Comparison of ENCODE assay signal across 9 mouse cellular contexts in genomic region chr2:92608810-92609581, GRCm38 (mm10). TPM values are rescaled to one million over a fixed set of nuclear protein-coding genes. Genes with fewer than 3 reads are reported as not detected.
DNase-seq lines count a peak whose midpoint lies in the region; ATAC-seq and TF ChIP-seq lines count a peak whose summit lies in the region.
"Had no signal": no experiment of that assay in that cellular context is flagged by ENCODE, and none has a peak within 500 bp of the region (broad histone marks: within the 10 kb centered on the region; RNA-seq: fewer than 3 reads in every experiment).

No protein-coding gene starts in this region.

- no peak overlapping the region for H3K27ac ChIP-seq in midbrain, embryonic 11.5 days (ENCODE audit: low read depth, low read length)
- no peak overlapping the region for H3K27ac ChIP-seq in stomach, postnatal 0 days (replicated peaks)
- H3K27ac ChIP-seq: heart, embryonic 15.5 days had no signal

- ATAC-seq in common myeloid progenitor, adult 5-6 weeks (replicated peaks; ENCODE audit: low read depth, poor library complexity, severe bottlenecking), result peak; percentile 67
- ATAC-seq in midbrain, embryonic 11.5 days (ENCODE audit: low FRiP score), result 0 out of 2 replicates have a peak, but pooled peaks have one; percentile 27
- ATAC-seq in stomach, postnatal 0 days (ENCODE audit: low FRiP score, low TSS enrichment), result no peak

- no peak overlapping the region for H3K4me3 ChIP-seq in midbrain, embryonic 11.5 days (ENCODE audit: low read depth, low read length)
- H3K4me3 ChIP-seq in stomach, postnatal 0 days (ENCODE audit: low read depth, low read length), result no peak overlapping the region
- H3K4me3 ChIP-seq: heart, embryonic 15.5 days had no signal

- DNase-seq in gastrocnemius, adult 18-20 months (ENCODE audit: low spot score), result peak; percentile 54
- DNase-seq in gastrocnemius, postnatal 36 days, result no peak
- DNase-seq in MEL-GATA-1-ER (ENCODE audit: extremely low read depth, low read depth), result peak; percentile 45
- DNase-seq in heart, postnatal 4 days, result peak; percentile 64
- peak; percentile 76 for DNase-seq in left cerebral cortex, adult 18-20 months (ENCODE audit: low spot score in 2 of 2)
- peak; percentile 98 for DNase-seq in midbrain, embryonic 11.5 days (ENCODE audit: low spot score, missing footprints)
- DNase-seq in stomach, postnatal 0 days (ENCODE audit: low spot score), result peak; percentile 47

- H3K36me3 ChIP-seq in midbrain, embryonic 11.5 days (ENCODE audit: control insufficient read depth, insufficient read depth, low read length), result no peaks in the 10 kb centered on the region
- H3K36me3 ChIP-seq in stomach, postnatal 0 days (ENCODE audit: control insufficient read depth, insufficient read depth, low read length), result no peaks in the 10 kb centered on the region
- H3K36me3 ChIP-seq: heart, embryonic 15.5 days had no signal

- WGBS in midbrain, embryonic 11.5 days, result 46% methylated on average over 4 of the region's 4 CpGs
- 52% methylated on average over 4 of the region's 4 CpGs for WGBS in stomach, postnatal 0 days

- TF ChIP-seq EP300 in stomach, postnatal 0 days (optimal IDR thresholded peaks at IDR 0.05), result no peak

- intact Hi-C loops in gastrocnemius, postnatal 36 days (cut with DNase I), result loop anchor here (1.0 kb wide), 1 partner anchor 201 kb away; no protein-coding TSS in a partner anchor

- H3K4me1 ChIP-seq in midbrain, embryonic 11.5 days (ENCODE audit: control insufficient read depth, insufficient read depth, low read length), result peaks cover 3% of the 10 kb centered on the region; the same call in 1 of the 2 replicates
- H3K4me1 ChIP-seq in stomach, postnatal 0 days (replicated peaks; ENCODE audit: control insufficient read depth, insufficient read depth), result no peaks in the 10 kb centered on the region
- H3K4me1 ChIP-seq: heart, embryonic 15.5 days had no signal

- H3K4me2 ChIP-seq in midbrain, embryonic 11.5 days, result no peak overlapping the region
- H3K4me2 ChIP-seq in stomach, postnatal 0 days (replicated peaks; ENCODE audit: low read depth), result no peak overlapping the region
- H3K4me2 ChIP-seq: heart, embryonic 15.5 days had no signal

- H3K9ac ChIP-seq in midbrain, embryonic 11.5 days (ENCODE audit: low read length), result no peak overlapping the region
- H3K9ac ChIP-seq in stomach, postnatal 0 days (ENCODE audit: low read length), result no peak overlapping the region
- H3K9ac ChIP-seq: heart, embryonic 15.5 days had no signal

- no peaks in the 10 kb centered on the region for H3K9me3 ChIP-seq in midbrain, embryonic 11.5 days (ENCODE audit: control insufficient read depth, low read length)
- H3K9me3 ChIP-seq in stomach, postnatal 0 days (ENCODE audit: control insufficient read depth, low read length), result no peaks in the 10 kb centered on the region
- H3K9me3 ChIP-seq: heart, embryonic 15.5 days had no signal

- peak; percentile 92 for TF ChIP-seq CTCF in stomach, postnatal 0 days (IDR thresholded peaks at IDR 0.05; ENCODE audit: low read depth)

- no peaks in the 10 kb centered on the region for H3K27me3 ChIP-seq in midbrain, embryonic 11.5 days (ENCODE audit: control insufficient read depth, insufficient read depth, low read length)
- H3K27me3 ChIP-seq in stomach, postnatal 0 days (ENCODE audit: control insufficient read depth, insufficient read depth, low read length), result no peaks in the 10 kb centered on the region

RNA-seq across cellular contexts. Expression of gene Chst1, which starts 9.5 kb away (rescaled TPM):
- 1 to 10 TPM in 1 of 2 experiments, under 1 TPM in 1; 0.80 to 1.9 TPM for total RNA-seq in gastrocnemius, adult 18-20 months (2021)
- 1 to 10 TPM; 1.2 to 1.4 TPM for total RNA-seq in gastrocnemius, postnatal 36 days (2021)
- total RNA-seq in common myeloid progenitor, adult 5-6 weeks (2017), result 0.64 and 1.7 TPM in 2 replicates
- total RNA-seq in heart, postnatal 4 days (2021), result 1 to 10 TPM; 3.9 to 4.8 TPM
- total RNA-seq in left cerebral cortex, adult 18-20 months (2021), result 100 to 1,000 TPM; 257 to 267 TPM
- polyA plus RNA-seq in midbrain, embryonic 11.5 days (2014; fragmentation: Nextera tagmentation; extraction: Ambion mirVana), result 4.2 and 4.3 TPM in 2 replicates
- 3.0 TPM in 2 replicates for polyA plus RNA-seq in stomach, postnatal 0 days (2015; fragmentation: Nextera tagmentation; extraction: Ambion mirVana)

Comparison
In these comparisons a context has a peak if more than half of its experiments do, and no peak if none do; other contexts are left out.
1. DNase-seq: peak in gastrocnemius, adult 18-20 months (single experiment), MEL-GATA-1-ER (single experiment), heart, postnatal 4 days (single experiment), left cerebral cortex, adult 18-20 months (2 of 2), midbrain, embryonic 11.5 days (single experiment) and stomach, postnatal 0 days (single experiment); none in gastrocnemius, postnatal 36 days (0 of 2).
2. RNA of gene Chst1, which starts 9.5 kb away (total RNA-seq): 257 to 267 TPM in left cerebral cortex, adult 18-20 months; 3.9 to 4.8 TPM in heart, postnatal 4 days, 0.80 to 1.9 TPM in gastrocnemius, adult 18-20 months, 1.2 to 1.4 TPM in gastrocnemius, postnatal 36 days and 0.64 to 1.7 TPM in common myeloid progenitor, adult 5-6 weeks; every median in the first group is over 10 times any median in the second.